In genomic region chr11:69461568-69461967, GRCm38 (mm10) we compare ENCODE assay signal across 15 mouse cellular contexts.
"Had no signal": no experiment of that assay in that cellular context is flagged by ENCODE, and none has a peak within 500 bp of the region (broad histone marks: within the 10 kb centered on the region; RNA-seq: fewer than 3 reads in every experiment).

No protein-coding gene starts in this region.

- H3K27ac ChIP-seq: layer of hippocampus, adult 2 months; limb, embryonic 12.5 days; liver, embryonic 13.5 days; midbrain, embryonic 12.5 days; neural tube, embryonic 15.5 days had no signal

- H3K36me3 ChIP-seq: limb, embryonic 12.5 days; liver, embryonic 13.5 days; midbrain, embryonic 12.5 days; neural tube, embryonic 15.5 days had no signal

- H3K4me2 ChIP-seq: limb, embryonic 12.5 days; liver, embryonic 13.5 days; midbrain, embryonic 12.5 days; neural tube, embryonic 15.5 days had no signal

- H3K9ac ChIP-seq: limb, embryonic 12.5 days; liver, embryonic 13.5 days; liver, postnatal 0 days; midbrain, embryonic 12.5 days; neural tube, embryonic 15.5 days had no signal

- H3K9me3 ChIP-seq: limb, embryonic 12.5 days; liver, embryonic 13.5 days; midbrain, embryonic 12.5 days; neural tube, embryonic 15.5 days had no signal

- DNase-seq: kidney, postnatal 10 days; kidney, postnatal 4 days; liver; liver, embryonic 13.5 days; liver, postnatal 0 days; right cerebral cortex, adult 18-20 months; right cerebral cortex, postnatal 25 days; thymus, adult 18-20 months; thymus, postnatal 14 days had no signal

- H3K4me3 ChIP-seq: layer of hippocampus, adult 2 months; limb, embryonic 12.5 days; liver, embryonic 13.5 days; midbrain, embryonic 12.5 days; myocyte; neural tube, embryonic 15.5 days had no signal

- ATAC-seq: liver, postnatal 0 days; midbrain, embryonic 16.5 days had no signal

- H3K27me3 ChIP-seq: limb, embryonic 12.5 days; liver, embryonic 13.5 days; neural tube, embryonic 15.5 days had no signal
